Mouse (Mus musculus) ES-E14 (cell line): ENCODE data around the gene Tnfsfm13.

ENCODE experiments used
- CHD2 ChIP-seq: IDR thresholded peaks from 2 replicates; pipeline ENCODE4 v1.6.1; 2014; ENCODE audit warnings: mild to moderate bottlenecking, low read depth, low read length, inconsistent platforms
- HCFC1 ChIP-seq: IDR thresholded peaks from 2 replicates; pipeline ENCODE4 v1.6.1; 2012; ENCODE audit warnings: low read length, inconsistent platforms, borderline replicate concordance; ENCODE audit not compliant: insufficient read depth
- ZC3H11A ChIP-seq: IDR thresholded peaks from 2 replicates; pipeline ENCODE4 v1.6.1; 2012; ENCODE audit warnings: low read depth, mild to moderate bottlenecking, inconsistent platforms, low read length, borderline replicate concordance

DNA sequence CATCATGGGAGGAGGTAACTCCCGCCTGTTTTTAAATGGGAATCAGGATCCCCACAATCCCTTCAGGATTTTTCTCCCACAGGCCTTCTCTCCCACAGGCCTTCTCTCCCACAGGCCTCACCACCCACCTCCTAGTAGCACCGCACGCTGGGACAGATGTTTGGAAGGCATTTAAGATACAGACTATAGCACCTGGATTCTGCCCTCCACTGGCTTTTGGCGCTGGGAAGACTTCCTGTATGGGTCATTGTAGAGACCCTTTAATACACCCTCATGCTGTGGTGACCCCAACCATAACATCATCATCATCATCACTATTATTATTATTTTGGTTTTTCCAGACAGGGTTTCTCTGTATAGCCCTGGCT is 11.6 kb upstream of the Tnfsfm13 start:
- TF ChIP-seq CHD2 (no peak), ZC3H11A (no peak), HCFC1 (no peak)
